Mouse (Mus musculus) olfactory bulb, adult 2 months (tissue): ENCODE data around the gene Olfr353. TPM values are rescaled to one million over a fixed set of nuclear protein-coding genes. Genes with fewer than 3 reads are reported as not detected.

ENCODE experiments used
- H3K27ac ChIP-seq: fragments of 200-500 bp; 2 replicates; pipeline ENCODE4 v1.5.1; 2012; ENCODE audit warnings: low read depth, low read length; ENCODE audit not compliant: insufficient read depth
- H3K4me1 ChIP-seq: fragments of 200-500 bp; 2 replicates; pipeline ENCODE4 v1.6.1; 2012; ENCODE audit warnings: low read length; ENCODE audit not compliant: control insufficient read depth, insufficient read depth
- H3K4me3 ChIP-seq: fragments of 200-500 bp; 2 replicates; pipeline ENCODE4 v1.5.1; 2012; ENCODE audit warnings: mild to moderate bottlenecking, low read depth, low read length, moderate library complexity; ENCODE audit not compliant: insufficient read depth
- CTCF ChIP-seq: fragments of 200-500 bp; IDR thresholded peaks from 2 replicates; pipeline ENCODE4 v1.5.1; 2012; ENCODE audit warnings: low read depth, mild to moderate bottlenecking, low read length, moderate library complexity; ENCODE audit not compliant: insufficient read depth
- POLR2A ChIP-seq: fragments of 200-500 bp; IDR thresholded peaks from 2 replicates; pipeline ENCODE4 v1.6.1; 2012; ENCODE audit warnings: mild to moderate bottlenecking, low read depth, low read length, moderate library complexity; ENCODE audit not compliant: insufficient read depth
- WGBS: fragments of 180-500 bp; shearing (Covaris S2); methylation state at CpG from one replicate; pipeline ENCODE4 v1.1.7; 2018; 5-methylcytosine and 5-hydroxymethylcytosine counted together
- polyA plus RNA-seq: library from polyadenylated mRNA; stranded (reverse); fragments of >200 nt; gene quantifications from 2 replicates; pipeline ENCODE4 v1.2.4, GENCODE M21; 2012; ENCODE audit warnings: low replicate concordance; ENCODE audit not compliant: missing spikeins, insufficient read depth, insufficient read length

The Olfr353 gene
- polyA plus RNA-seq = not detected in 2 replicates

GRCm38 (mm10) chr2:36892836-36893235 is at the start of gene Olfr353:
Gene Olfr353 (minus strand): TSS chr2:36892936.
- Histone ChIP-seq H3K4me3 (no peak within 1 kb of the TSS), H3K4me1 (no peaks in the 10 kb centered on the region), H3K27ac (no peak within 1 kb of the TSS)
- TF ChIP-seq CTCF = no peak
- no peak for TF ChIP-seq POLR2A

DNA sequence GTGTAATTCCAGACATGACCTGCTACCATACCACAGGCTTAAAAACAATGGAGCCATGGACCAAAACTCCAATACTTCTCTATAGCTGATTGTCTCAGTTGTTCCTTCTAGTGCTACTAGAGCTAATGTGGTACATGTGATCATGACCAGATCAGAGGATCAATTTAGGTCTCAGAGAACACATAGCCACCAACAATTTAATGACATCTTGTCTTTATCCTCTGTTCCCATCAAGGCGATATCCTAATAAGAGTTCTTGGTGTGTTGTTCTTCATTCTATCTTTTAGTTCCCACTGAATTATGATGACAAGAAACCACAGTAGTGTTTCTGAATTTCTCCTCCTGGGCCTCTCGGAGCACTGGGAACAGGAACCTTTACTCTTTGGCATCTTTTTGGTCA is 44.1 kb upstream of the Olfr353 start, which contains the start of gene Olfr356:
Gene Olfr356, plus strand, starts transcription at position 301 of the 400 bp plus-strand sequence.
- TF ChIP-seq POLR2A = no peak
- TF ChIP-seq CTCF = no peak
- no peak within 1 kb of the TSS for H3K27ac ChIP-seq
- no peaks in the 10 kb centered on the region for H3K4me1 ChIP-seq
- H3K4me3 ChIP-seq = no peak within 1 kb of the TSS
- WGBS = 89% methylated on average over 2 of the region's 2 CpGs

DNA sequence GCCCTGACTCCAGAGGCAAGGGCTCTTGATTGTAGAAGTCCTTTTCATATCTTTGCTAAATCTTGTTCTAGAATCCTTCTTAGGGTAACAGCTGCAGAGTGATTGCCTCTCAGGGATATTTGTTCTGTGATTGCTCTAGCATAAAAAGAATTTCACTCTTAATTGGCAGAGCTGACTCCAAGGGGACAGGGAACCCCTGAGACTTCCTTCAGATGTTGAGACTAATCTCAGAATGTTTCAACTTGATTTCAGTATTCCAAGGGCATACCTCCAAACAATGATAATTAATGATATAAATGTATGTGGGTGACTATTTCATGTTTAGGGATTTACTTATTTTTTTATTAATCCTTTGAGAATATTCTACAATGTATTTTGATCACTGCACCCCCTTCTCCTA is 36.1 kb upstream of the Olfr353 start, which contains the start of gene Olfr355:
Gene Olfr355, minus strand, starts transcription at position 101 of the 400 bp plus-strand sequence.
- Histone ChIP-seq H3K4me1 (no peaks in the 10 kb centered on the region), H3K27ac (no peak within 1 kb of the TSS), H3K4me3 (no peak within 1 kb of the TSS)
- TF ChIP-seq CTCF (no peak), POLR2A (no peak)

DNA sequence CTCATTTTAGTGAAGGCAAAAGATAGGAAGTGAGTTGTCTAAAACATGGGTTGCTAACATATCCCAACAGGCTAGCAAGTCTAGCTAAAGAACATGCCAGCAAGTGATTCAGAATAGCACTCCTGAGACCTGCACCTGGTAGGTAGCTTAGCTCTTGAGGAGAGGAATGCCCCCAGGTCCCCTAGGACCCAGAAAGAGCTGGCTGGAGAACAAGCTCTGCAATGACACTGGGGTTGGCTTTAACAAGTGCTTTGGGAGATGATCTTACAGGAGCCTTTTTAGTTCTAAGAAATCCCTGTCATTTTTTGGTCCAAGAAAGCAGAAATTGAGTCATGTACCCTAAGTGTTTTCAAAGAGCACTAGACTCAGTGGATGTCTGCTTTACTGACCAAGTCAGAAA is 12.6 kb upstream of the Olfr353 start, which contains the start of gene Olfr354:
Gene Olfr354, plus strand, starts transcription at position 301 of the 400 bp plus-strand sequence.
- no peaks in the 10 kb centered on the region for H3K4me1 ChIP-seq
- H3K4me3 ChIP-seq = no peak within 1 kb of the TSS
- TF ChIP-seq CTCF (no peak), POLR2A (no peak)
- H3K27ac ChIP-seq = no peak within 1 kb of the TSS

DNA sequence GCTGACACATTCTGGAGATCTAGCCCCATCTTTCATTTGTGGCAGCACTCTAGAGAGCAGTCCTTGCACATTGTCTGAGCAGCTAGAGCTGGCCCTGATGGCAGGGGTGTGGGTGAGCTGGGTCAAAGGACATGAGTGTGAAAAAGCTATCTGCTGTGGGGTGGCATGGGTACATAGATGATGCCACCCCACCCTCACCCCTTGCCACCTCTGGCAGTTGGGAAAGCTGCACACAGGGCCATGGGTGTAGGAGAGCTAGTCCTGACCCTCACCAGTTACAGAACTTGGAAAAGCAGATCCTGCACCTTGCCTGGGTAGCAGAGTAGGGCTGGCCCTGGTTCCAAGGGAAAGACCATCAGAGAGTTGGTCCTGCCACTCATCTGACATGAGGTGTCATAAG is 4.4 kb upstream of the Olfr353 start:
- H3K4me1 ChIP-seq = no peaks in the 10 kb centered on the region
- no peak overlapping the region for H3K27ac ChIP-seq
- no peak overlapping the region for H3K4me3 ChIP-seq
- TF ChIP-seq CTCF (no peak), POLR2A (no peak)

DNA sequence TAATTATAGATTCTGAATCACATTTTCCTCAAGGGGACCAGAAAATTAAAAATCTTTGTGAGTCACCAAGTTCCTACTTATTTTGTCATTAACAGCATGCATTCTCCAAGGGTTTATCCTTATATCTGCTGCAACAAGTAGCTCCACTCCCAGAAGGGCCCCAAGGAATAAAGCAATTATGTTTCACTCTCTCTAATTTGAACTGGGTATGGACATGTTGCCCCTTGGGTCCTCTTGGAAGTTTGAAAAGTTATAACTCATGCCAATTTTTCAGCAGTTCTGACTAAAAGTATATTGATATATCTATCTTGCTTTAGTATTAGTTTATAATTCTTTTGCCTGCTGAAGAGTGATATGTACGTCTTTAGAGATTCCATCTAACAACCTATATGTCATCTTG is 24.6 kb downstream of the Olfr353 start, which contains the start of gene Olfr352:
Gene Olfr352, plus strand, starts transcription at position 301 of the 400 bp plus-strand sequence.
- no peak within 1 kb of the TSS for H3K4me3 ChIP-seq
- TF ChIP-seq POLR2A (no peak), CTCF (no peak)
- H3K4me1 ChIP-seq = no peaks in the 10 kb centered on the region
- WGBS = 83% methylated on average over 1 of the region's 1 CpGs
- H3K27ac ChIP-seq = no peak within 1 kb of the TSS

DNA sequence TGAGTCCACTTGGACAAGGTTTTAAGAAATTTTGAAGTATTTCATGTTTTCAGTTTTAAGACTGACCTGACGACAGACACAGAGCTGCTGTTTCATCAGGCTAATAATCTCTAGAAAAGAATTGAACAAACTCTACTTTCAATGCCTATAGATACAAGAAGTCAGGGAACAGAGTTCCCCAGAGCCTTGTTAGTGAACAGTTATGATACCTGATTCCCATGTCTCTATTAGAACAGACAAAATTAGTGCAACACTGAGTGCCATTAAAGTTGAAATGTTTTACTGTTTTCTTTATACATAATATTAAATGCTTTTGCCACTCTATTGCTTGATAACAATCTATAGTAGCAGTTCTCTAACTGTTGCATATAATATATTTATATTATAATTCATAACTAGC is 30.2 kb downstream of the Olfr353 start, which contains the start of gene Olfr351:
Gene Olfr351, minus strand, starts transcription at position 101 of the 400 bp plus-strand sequence.
- TF ChIP-seq POLR2A (no peak), CTCF (no peak)
- Histone ChIP-seq H3K4me3 (no peak within 1 kb of the TSS), H3K27ac (no peak within 1 kb of the TSS), H3K4me1 (no peaks in the 10 kb centered on the region)
- 86% methylated on average over 1 of the region's 1 CpGs for WGBS

- WGBS = 90% methylated on average over 1 of the region's 1 CpGs
- Histone ChIP-seq H3K4me3 (no peak within 1 kb of the TSS), H3K4me1 (no peaks in the 10 kb centered on the region), H3K27ac (no peak within 1 kb of the TSS)
- no peak for TF ChIP-seq POLR2A
- TF ChIP-seq CTCF = no peak
These were observed 46.7 kb downstream of the Olfr353 start, which contains the start of gene Olfr350 for GRCm38 (mm10) chr2:36846010-36846409. Gene Olfr350 (plus strand): TSS chr2:36846310.

Other genes starting within 250 kb of the Olfr353 start
- not detected in 2 replicates for gene Olfr346, start 207.1 kb downstream of the Olfr353 start, polyA plus RNA-seq
- not detected in 2 replicates for gene Olfr347, start 161.0 kb downstream of the Olfr353 start, polyA plus RNA-seq
- not detected in 2 replicates for gene Olfr348, start 108.7 kb downstream of the Olfr353 start, polyA plus RNA-seq
- gene Olfr50, start 102.4 kb downstream of the Olfr353 start, polyA plus RNA-seq = not detected in 2 replicates
- not detected in 2 replicates for gene Olfr3, start 75.9 kb downstream of the Olfr353 start, polyA plus RNA-seq
- gene Olfr350, start 46.6 kb downstream of the Olfr353 start, polyA plus RNA-seq = not detected in 2 replicates
- gene Olfr351, start 30.3 kb downstream of the Olfr353 start, polyA plus RNA-seq = not detected in 2 replicates
- not detected in 2 replicates for gene Olfr352, start 24.5 kb downstream of the Olfr353 start, polyA plus RNA-seq
- gene Olfr354, start 12.7 kb upstream of the Olfr353 start, polyA plus RNA-seq = not detected in 2 replicates
- gene Olfr355, start 36.0 kb upstream of the Olfr353 start, polyA plus RNA-seq = not detected in 2 replicates
- not detected in 2 replicates for gene Olfr356, start 44.2 kb upstream of the Olfr353 start, polyA plus RNA-seq
- gene Olfr357, start 100.9 kb upstream of the Olfr353 start, polyA plus RNA-seq = not detected in 2 replicates
- gene Olfr358, start 116.4 kb upstream of the Olfr353 start, polyA plus RNA-seq = not detected in 2 replicates
- gene Olfr360, start 172.8 kb upstream of the Olfr353 start, polyA plus RNA-seq = not detected in 2 replicates
- gene Olfr361, start 196.4 kb upstream of the Olfr353 start, polyA plus RNA-seq = not detected in 2 replicates
- gene Olfr362, start 225.0 kb upstream of the Olfr353 start, polyA plus RNA-seq = not detected in 2 replicates
- not detected in 2 replicates for gene Olfr364-ps1, start 246.4 kb upstream of the Olfr353 start, polyA plus RNA-seq